ENCODE assay signal across 9 mouse cellular contexts in genomic region chr1:167688001-167688346, GRCm38 (mm10). TPM values are rescaled to one million over a fixed set of nuclear protein-coding genes. Genes with fewer than 3 reads are reported as not detected.
A peak's percentile ranks its signal among the peaks of the same experiment; 100 is the strongest.
DNase-seq lines count a peak whose midpoint lies in the region; ATAC-seq lines count a peak whose summit lies in the region.
"Had no signal": no experiment of that assay in that cellular context is flagged by ENCODE, and none has a peak within 500 bp of the region (broad histone marks: within the 10 kb centered on the region; RNA-seq: fewer than 3 reads in every experiment).

No protein-coding gene starts in this region.

- 0% methylated on average over 8 of the region's 8 CpGs for whole genome bisulfite sequencing in kidney, embryonic 14.5 days
- WGBS in embryonic facial prominence, embryonic 14.5 days: 3% methylated on average over 8 of the region's 8 CpGs
- under 1% methylated on average over 8 of the region's 8 CpGs for WGBS in hindbrain, embryonic 16.5 days
- WGBS in neural tube, embryonic 12.5 days: under 1% methylated on average over 8 of the region's 8 CpGs

- H3K9ac ChIP-seq in kidney, embryonic 14.5 days (ENCODE audit: low read depth, low read length): no peak overlapping the region
- peak overlapping the region; percentile 62 for H3K9ac ChIP-seq in embryonic facial prominence, embryonic 14.5 days (ENCODE audit: low read depth, low read length)
- H3K9ac ChIP-seq in hindbrain, embryonic 16.5 days (ENCODE audit: low read depth, low read length): no peak overlapping the region; the same call in 1 of the 2 replicates
- no peak overlapping the region for H3K9ac ChIP-seq in neural tube, embryonic 12.5 days

- H3K4me2 ChIP-seq in kidney, embryonic 14.5 days (replicated peaks; ENCODE audit: low read depth, low read length): peak overlapping the region; percentile 87
- H3K4me2 ChIP-seq in embryonic facial prominence, embryonic 14.5 days (ENCODE audit: low read depth, low read length): peak overlapping the region; percentile 97
- H3K4me2 ChIP-seq in hindbrain, embryonic 16.5 days (ENCODE audit: low read length): peak overlapping the region; percentile 74
- peak overlapping the region; percentile 86 for H3K4me2 ChIP-seq in neural tube, embryonic 12.5 days (replicated peaks)

- H3K9me3 ChIP-seq in kidney, embryonic 14.5 days (ENCODE audit: control insufficient read depth, low read length): peaks cover 5% of the 10 kb centered on the region; the same call in 1 of the 2 replicates
- peaks cover 4% of the 10 kb centered on the region; the same call in 1 of the 2 replicates for H3K9me3 ChIP-seq in embryonic facial prominence, embryonic 14.5 days (ENCODE audit: control insufficient read depth, low read length)
- H3K9me3 ChIP-seq in hindbrain, embryonic 16.5 days (ENCODE audit: control insufficient read depth, low read length): peaks cover 5% of the 10 kb centered on the region
- peaks cover 4% of the 10 kb centered on the region for H3K9me3 ChIP-seq in neural tube, embryonic 12.5 days

- H3K27ac ChIP-seq in kidney, embryonic 14.5 days (ENCODE audit: low read depth, low read length): no peak overlapping the region
- H3K27ac ChIP-seq in embryonic facial prominence, embryonic 14.5 days (replicated peaks; ENCODE audit: low read depth, low read length): no peak overlapping the region
- no peak overlapping the region for H3K27ac ChIP-seq in hindbrain, embryonic 16.5 days (ENCODE audit: low read depth, low read length)
- H3K27ac ChIP-seq in neural tube, embryonic 12.5 days: no peak overlapping the region

- peaks cover 11% of the 10 kb centered on the region; the same call in 1 of the 2 replicates for H3K4me1 ChIP-seq in kidney, embryonic 14.5 days (ENCODE audit: control insufficient read depth, insufficient read depth, low read length)
- peaks cover 10% of the 10 kb centered on the region for H3K4me1 ChIP-seq in embryonic facial prominence, embryonic 14.5 days (ENCODE audit: control insufficient read depth, insufficient read depth, low read length)
- H3K4me1 ChIP-seq in hindbrain, embryonic 16.5 days (ENCODE audit: control insufficient read depth, insufficient read depth, low read depth, low read length): peaks cover 18% of the 10 kb centered on the region
- H3K4me1 ChIP-seq in neural tube, embryonic 12.5 days: peaks cover 24% of the 10 kb centered on the region

- ATAC-seq in kidney, embryonic 14.5 days (ENCODE audit: low FRiP score, low TSS enrichment): no peak
- no peak; the same call in 1 of the 2 replicates for ATAC-seq in embryonic facial prominence, embryonic 14.5 days (ENCODE audit: low read depth)
- ATAC-seq in hindbrain, embryonic 16.5 days: no peak
- ATAC-seq in neural tube, embryonic 12.5 days (ENCODE audit: low FRiP score, low read depth): no peak

- DNase-seq in kidney, adult 9 months: no peak
- no peak for DNase-seq in embryonic facial prominence, embryonic 14.5 days (ENCODE audit: low spot score)
- no peak for DNase-seq in ovary, postnatal 14 days (ENCODE audit: low spot score)
- no peak for DNase-seq in testis, postnatal 14 days (ENCODE audit: low spot score)
- no peak for DNase-seq in testis, postnatal 10 days (ENCODE audit: low spot score)
- DNase-seq: right cerebral cortex, postnatal 14 days had no signal

- H3K27me3 ChIP-seq in kidney, embryonic 14.5 days (ENCODE audit: control insufficient read depth, insufficient read depth, low read length): peaks cover 64% of the 10 kb centered on the region
- peaks cover 72% of the 10 kb centered on the region for H3K27me3 ChIP-seq in embryonic facial prominence, embryonic 14.5 days (replicated peaks; ENCODE audit: control insufficient read depth, insufficient read depth, low read length)
- H3K27me3 ChIP-seq in hindbrain, embryonic 16.5 days (replicated peaks; ENCODE audit: control insufficient read depth, insufficient read depth, low read length): peaks cover 17% of the 10 kb centered on the region
- H3K27me3 ChIP-seq in neural tube, embryonic 12.5 days (replicated peaks): peaks cover 71% of the 10 kb centered on the region

- H3K36me3 ChIP-seq in kidney, embryonic 14.5 days (ENCODE audit: control insufficient read depth, insufficient read depth, low read length): no peaks in the 10 kb centered on the region
- no peaks in the 10 kb centered on the region for H3K36me3 ChIP-seq in embryonic facial prominence, embryonic 14.5 days (ENCODE audit: control insufficient read depth, insufficient read depth, low read length)
- no peaks in the 10 kb centered on the region for H3K36me3 ChIP-seq in hindbrain, embryonic 16.5 days (ENCODE audit: control insufficient read depth, insufficient read depth, low read length)
- no peaks in the 10 kb centered on the region for H3K36me3 ChIP-seq in neural tube, embryonic 12.5 days

- H3K4me3 ChIP-seq in kidney, embryonic 14.5 days (ENCODE audit: low read length): peak overlapping the region; percentile 47
- H3K4me3 ChIP-seq in embryonic facial prominence, embryonic 14.5 days (ENCODE audit: low read depth, low read length): peak overlapping the region; percentile 58
- peak overlapping the region; percentile 45 for H3K4me3 ChIP-seq in hindbrain, embryonic 16.5 days (ENCODE audit: low read length)
- H3K4me3 ChIP-seq in neural tube, embryonic 12.5 days: peak overlapping the region; percentile 43; the same call in 1 of the 2 replicates

RNA-seq across cellular contexts. Expression of gene Lmx1a, which starts 1.1 kb away (rescaled TPM):
- 0.06 TPM in 1 of 2 replicates, not detected in the other for polyA plus RNA-seq in kidney, embryonic 14.5 days (2014; fragmentation: Nextera tagmentation; extraction: Ambion mirVana)
- polyA plus RNA-seq in embryonic facial prominence, embryonic 14.5 days (2014; fragmentation: Nextera tagmentation; extraction: Ambion mirVana): 1.5 and 1.7 TPM in 2 replicates
- polyA plus RNA-seq in hindbrain, embryonic 16.5 days (2015; fragmentation: Nextera tagmentation; extraction: Ambion mirVana): 7.0 and 7.1 TPM in 2 replicates
- 2.1 and 2.3 TPM in 2 replicates for polyA plus RNA-seq in neural tube, embryonic 12.5 days (2016; fragmentation: Nextera tagmentation; extraction: Ambion mirVana)
